Mouse (Mus musculus): ENCODE data around the gene Reps2.

GRCm38 (mm10) chrX:162521197-162521596 lies 122.3 kb downstream of the Reps2 start:
- no peak for TF ChIP-seq CTCF (IDR thresholded peaks at IDR 0.05; ENCODE audit: control insufficient read depth, insufficient read depth, insufficient read length)
- no peak for TF ChIP-seq USF1 (IDR thresholded peaks at IDR 0.05; ENCODE audit: low read depth)
- no peak for TF ChIP-seq MAX (IDR thresholded peaks at IDR 0.05)
- no peak for TF ChIP-seq CEBPB (IDR thresholded peaks at IDR 0.05; ENCODE audit: low read depth)
- TF ChIP-seq MYOG (IDR thresholded peaks at IDR 0.05; ENCODE audit: control insufficient read depth, extremely low read depth, insufficient read length): no peak

Measured in C2C12 (cell line).